Mouse (Mus musculus) spleen, adult 2 months (tissue): ENCODE measurements around the gene Tmem184b. TPM values are rescaled to one million over a fixed set of nuclear protein-coding genes. Genes with fewer than 3 reads are reported as not detected.

Experiments
- DNase-seq, 2 experiments: peaks; one replicate each; pipeline versions ENCODE4 v3.0.0 to v3.0.0-alpha.2; 2012 to 2021; ENCODE audit warnings: low spot score in 2 of 2, low read depth in 1 of 2
- H3K27ac ChIP-seq: fragments of 200-500 bp; 2 replicates; pipeline ENCODE4 v1.5.1; 2012; ENCODE audit warnings: low read length, inconsistent platforms; ENCODE audit not compliant: insufficient read depth
- H3K27me3 ChIP-seq: fragments of 200-500 bp; 2 replicates; pipeline ENCODE4 v1.6.1; 2012; ENCODE audit warnings: mild to moderate bottlenecking, moderate library complexity, low read length, inconsistent platforms; ENCODE audit not compliant: control insufficient read depth, insufficient read depth
- H3K36me3 ChIP-seq: fragments of 200-500 bp; 2 replicates; pipeline ENCODE4 v1.6.1; 2012; ENCODE audit warnings: mild to moderate bottlenecking, low read length, inconsistent platforms; ENCODE audit not compliant: control insufficient read depth, insufficient read depth
- H3K4me1 ChIP-seq: fragments of 200-500 bp; 2 replicates; pipeline ENCODE4 v1.6.1; 2011; ENCODE audit warnings: inconsistent platforms; ENCODE audit not compliant: control insufficient read depth, insufficient read depth, insufficient read length
- H3K4me3 ChIP-seq: fragments of 200-500 bp; 2 replicates; pipeline ENCODE4 v1.5.1; 2011; ENCODE audit warnings: mild to moderate bottlenecking, inconsistent platforms; ENCODE audit not compliant: insufficient read depth, insufficient read length; ENCODE audit errors: extremely low read depth
- CTCF ChIP-seq: fragments of 200-500 bp; IDR thresholded peaks from 2 replicates; pipeline ENCODE4 v1.5.1; 2011; ENCODE audit warnings: mild to moderate bottlenecking, inconsistent platforms; ENCODE audit not compliant: insufficient read depth, insufficient read length, insufficient replicate concordance; ENCODE audit errors: extremely low read depth
- POLR2A ChIP-seq: fragments of 200-500 bp; IDR thresholded peaks from 2 replicates; pipeline ENCODE4 v1.6.1; 2011; ENCODE audit warnings: low read depth, low read length, inconsistent platforms
- WGBS: fragments of 180-500 bp; shearing (Covaris S2); methylation state at CpG from one replicate; pipeline ENCODE4 v1.1.7; 2018; 5-methylcytosine and 5-hydroxymethylcytosine counted together
- polyA plus RNA-seq: library from polyadenylated mRNA; depleted of rRNA; stranded (reverse); fragments of >200 nt; gene quantifications from 2 replicates; pipeline ENCODE4 v1.2.3, GENCODE M21; 2012

Gene Tmem184b
- polyA plus RNA-seq, 1 experiment = 89.7 TPM

- TF ChIP-seq CTCF = no peak
- TF ChIP-seq POLR2A = no peak
- H3K27ac ChIP-seq = no peak overlapping the region
- no peaks in the 10 kb centered on the region for H3K27me3 ChIP-seq
- 80% methylated on average over 7 of the region's 7 CpGs for WGBS
- no peaks in the 10 kb centered on the region for H3K4me1 ChIP-seq
- no peak overlapping the region for H3K4me3 ChIP-seq
- H3K36me3 ChIP-seq = peaks cover 16% of the 10 kb centered on the region
- no peak for DNase-seq
Observed at GRCm38 (mm10) chr15:79370281-79370843, 33.0 kb downstream of the Tmem184b start.

GRCm38 (mm10) chr15:79369452-79370280, 33.7 kb downstream of the Tmem184b start:
- Histone ChIP-seq H3K36me3 (peaks cover 19% of the 10 kb centered on the region), H3K4me1 (no peaks in the 10 kb centered on the region), H3K4me3 (no peak overlapping the region), H3K27ac (no peak overlapping the region), H3K27me3 (no peaks in the 10 kb centered on the region)
- 86% methylated on average over 15 of the region's 15 CpGs for WGBS
- TF ChIP-seq POLR2A (no peak), CTCF (no peak)
- DNase-seq = no peak

GRCm38 (mm10) chr15:79368861-79369440, 34.4 kb downstream of the Tmem184b start:
- 92% methylated on average over 8 of the region's 8 CpGs for WGBS
- no peak overlapping the region for H3K4me3 ChIP-seq
- H3K4me1 ChIP-seq = no peaks in the 10 kb centered on the region
- TF ChIP-seq CTCF (no peak), POLR2A (no peak)
- H3K27ac ChIP-seq = no peak overlapping the region
- DNase-seq = no peak
- H3K27me3 ChIP-seq = no peaks in the 10 kb centered on the region
- H3K36me3 ChIP-seq = peaks cover 22% of the 10 kb centered on the region

- 91% methylated on average over 14 of the region's 14 CpGs for WGBS
- no peak overlapping the region for H3K4me3 ChIP-seq
- no peak for DNase-seq
- no peak overlapping the region for H3K27ac ChIP-seq
- TF ChIP-seq POLR2A (no peak), CTCF (no peak)
- H3K4me1 ChIP-seq = no peaks in the 10 kb centered on the region
- no peaks in the 10 kb centered on the region for H3K27me3 ChIP-seq
- H3K36me3 ChIP-seq = peaks cover 24% of the 10 kb centered on the region
Observed at GRCm38 (mm10) chr15:79368313-79368811, 35.0 kb downstream of the Tmem184b start.

- peaks cover 34% of the 10 kb centered on the region for H3K36me3 ChIP-seq
- 97% methylated on average over 5 of the region's 5 CpGs for WGBS
Observed at GRCm38 (mm10) chr15:79366402-79366801, 37.0 kb downstream of the Tmem184b start.

GRCm38 (mm10) chr15:79365068-79365467, 38.3 kb downstream of the Tmem184b start:
- H3K4me3 ChIP-seq = no peak overlapping the region
- H3K27me3 ChIP-seq = no peaks in the 10 kb centered on the region
- TF ChIP-seq CTCF = no peak
- no peak for TF ChIP-seq POLR2A
- no peak for DNase-seq
- WGBS = 95% methylated on average over 12 of the region's 12 CpGs
- no peak overlapping the region for H3K27ac ChIP-seq
- no peaks in the 10 kb centered on the region for H3K4me1 ChIP-seq
- peaks cover 35% of the 10 kb centered on the region for H3K36me3 ChIP-seq

More at GRCm38 (mm10) chr15:79366402-79366801, 37.0 kb downstream of the Tmem184b start:
- DNase-seq = no peak
- H3K4me3 ChIP-seq = no peak overlapping the region
- no peak overlapping the region for H3K27ac ChIP-seq
- no peaks in the 10 kb centered on the region for H3K27me3 ChIP-seq
- H3K4me1 ChIP-seq = no peaks in the 10 kb centered on the region
- TF ChIP-seq CTCF (no peak), POLR2A (no peak)

- no peaks in the 10 kb centered on the region for H3K4me1 ChIP-seq
- 94% methylated on average over 6 of the region's 6 CpGs for WGBS
Observed at GRCm38 (mm10) chr15:79364120-79364519, 39.2 kb downstream of the Tmem184b start.

More at GRCm38 (mm10) chr15:79364120-79364519, 39.2 kb downstream of the Tmem184b start:
- no peak for TF ChIP-seq CTCF
- no peak for TF ChIP-seq POLR2A
- peaks cover 32% of the 10 kb centered on the region for H3K36me3 ChIP-seq
- H3K27ac ChIP-seq = no peak overlapping the region
- H3K4me3 ChIP-seq = no peak overlapping the region
- DNase-seq = no peak
- H3K27me3 ChIP-seq = no peaks in the 10 kb centered on the region
